Mouse (Mus musculus): ENCODE data around the gene Dhx33. TPM values are rescaled to one million over a fixed set of nuclear protein-coding genes. Genes with fewer than 3 reads are reported as not detected.

Dhx33 gene
- 28.5 and 57.6 TPM in 2 replicates for polyA plus RNA-seq (2012; rRNA removed; ENCODE audit: low replicate concordance)

GRCm38 (mm10) chr11:71004316-71004773 lies at the start of gene Dhx33:
TSS of gene Dhx33 (minus strand) at chr11:71004437.

GRCm38 (mm10) chr11:71033163-71033761 lies 29.0 kb upstream of the Dhx33 start, which contains the start of gene 6330403K07Rik:
TSS of gene 6330403K07Rik (minus strand) at chr11:71033513.

GRCm38 (mm10) chr11:71019201-71020068 lies 15.2 kb upstream of the Dhx33 start, which contains the start of the genes Mis12 and Derl2:
TSS of gene Mis12 (plus strand) at chr11:71019611.
TSS of gene Derl2 (minus strand) at chr11:71019841.

GRCm38 (mm10) chr11:70982557-70983228 lies 21.5 kb downstream of the Dhx33 start, which contains the start of gene C1qbp:
TSS of gene C1qbp (minus strand) at chr11:70983026.

GRCm38 (mm10) chr11:70969821-70970559 lies 34.2 kb downstream of the Dhx33 start, which contains the start of the genes Nup88 and Rpain:
TSS of gene Nup88 (minus strand) at chr11:70969973.
TSS of gene Rpain (plus strand) at chr11:70970213.

Other genes starting within 250 kb of the Dhx33 start
- gene Zfp3, start 240.2 kb downstream of the Dhx33 start, polyA plus RNA-seq (2012; rRNA removed; ENCODE audit: low replicate concordance): 1.7 and 2.0 TPM in 2 replicates
- 4.0 and 6.2 TPM in 2 replicates for gene Scimp, start 191.9 kb downstream of the Dhx33 start, polyA plus RNA-seq (2012; rRNA removed; ENCODE audit: low replicate concordance)
- gene Rabep1, start 159.7 kb downstream of the Dhx33 start, polyA plus RNA-seq (2012; rRNA removed; ENCODE audit: low replicate concordance): 3.8 and 3.9 TPM in 2 replicates
- gene Nup88, start 34.5 kb downstream of the Dhx33 start, polyA plus RNA-seq (2012; rRNA removed; ENCODE audit: low replicate concordance): 22.1 and 30.8 TPM in 2 replicates
- gene Rpain, start 34.2 kb downstream of the Dhx33 start, polyA plus RNA-seq (2012; rRNA removed; ENCODE audit: low replicate concordance): 19.2 and 41.4 TPM in 2 replicates
- gene C1qbp, start 21.4 kb downstream of the Dhx33 start, polyA plus RNA-seq (2012; rRNA removed; ENCODE audit: low replicate concordance): 71.0 and 236 TPM in 2 replicates
- gene Mis12, start 15.2 kb upstream of the Dhx33 start, polyA plus RNA-seq (2012; rRNA removed; ENCODE audit: low replicate concordance): 2.5 and 3.3 TPM in 2 replicates
- gene Derl2, start 15.4 kb upstream of the Dhx33 start, polyA plus RNA-seq (2012; rRNA removed; ENCODE audit: low replicate concordance): 7.3 and 16.6 TPM in 2 replicates
- gene 6330403K07Rik, start 29.1 kb upstream of the Dhx33 start, polyA plus RNA-seq (2012; rRNA removed; ENCODE audit: low replicate concordance): 0.92 and 1.2 TPM in 2 replicates
- gene Nlrp1a, start 140.3 kb upstream of the Dhx33 start, polyA plus RNA-seq (2012; rRNA removed; ENCODE audit: low replicate concordance): 0.11 and 0.13 TPM in 2 replicates
- gene Nlrp1b, start 226.3 kb upstream of the Dhx33 start, polyA plus RNA-seq (2012; rRNA removed; ENCODE audit: low replicate concordance): 0.54 and 0.83 TPM in 2 replicates

All from mammary gland, adult 2 months (tissue).